Mouse (Mus musculus): ENCODE data around the gene Marcks. TPM values are rescaled to one million over a fixed set of nuclear protein-coding genes. Genes with fewer than 3 reads are reported as not detected.
"Not testable (repeated sequence)": the region's sequence is repeated elsewhere in the genome, so short reads cannot be mapped to it uniquely, and the experiment has no call there.

The Marcks gene
- total RNA-seq, 2 experiments from 2014 or later, result 5.1 to 10.1 TPM

DNA sequence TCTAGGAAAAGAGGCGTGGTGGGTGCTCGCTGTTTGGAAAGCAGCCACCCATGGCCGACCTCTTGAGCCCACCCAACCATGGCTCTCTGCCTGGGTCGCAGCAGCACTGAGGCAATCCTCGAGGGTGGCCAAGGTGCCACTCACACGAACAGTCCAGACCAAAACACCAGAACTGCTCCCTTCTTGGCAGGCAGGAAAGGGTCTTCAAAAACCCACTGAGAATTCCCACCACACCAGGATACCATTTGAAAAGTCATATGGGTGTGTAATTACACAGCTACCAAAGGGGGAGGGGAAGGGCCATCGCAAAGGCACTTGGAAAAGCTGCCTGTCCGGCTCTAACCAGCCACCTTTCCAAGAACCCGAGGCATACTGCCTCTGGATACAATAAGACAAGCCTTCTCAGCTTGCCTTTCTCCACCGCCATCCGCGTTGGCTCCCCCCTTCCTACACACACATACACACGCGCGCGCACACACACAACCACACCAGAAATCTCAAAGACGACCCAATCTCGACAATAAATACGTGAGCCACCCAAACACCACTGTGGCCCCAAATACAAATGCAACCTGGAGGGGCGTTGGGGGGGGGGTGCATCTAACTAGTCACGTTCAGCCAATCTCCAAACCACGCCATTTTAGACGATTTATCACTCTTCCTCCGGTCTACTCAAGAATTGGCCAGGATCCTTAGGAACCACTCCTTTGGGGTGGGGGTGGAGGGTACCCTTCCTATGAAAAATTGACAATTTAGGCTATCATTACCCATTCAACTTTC is 999 bp downstream of the Marcks start:
- ATAC-seq (replicated peaks; ENCODE audit: poor library complexity, severe bottlenecking), result no peak

DNA sequence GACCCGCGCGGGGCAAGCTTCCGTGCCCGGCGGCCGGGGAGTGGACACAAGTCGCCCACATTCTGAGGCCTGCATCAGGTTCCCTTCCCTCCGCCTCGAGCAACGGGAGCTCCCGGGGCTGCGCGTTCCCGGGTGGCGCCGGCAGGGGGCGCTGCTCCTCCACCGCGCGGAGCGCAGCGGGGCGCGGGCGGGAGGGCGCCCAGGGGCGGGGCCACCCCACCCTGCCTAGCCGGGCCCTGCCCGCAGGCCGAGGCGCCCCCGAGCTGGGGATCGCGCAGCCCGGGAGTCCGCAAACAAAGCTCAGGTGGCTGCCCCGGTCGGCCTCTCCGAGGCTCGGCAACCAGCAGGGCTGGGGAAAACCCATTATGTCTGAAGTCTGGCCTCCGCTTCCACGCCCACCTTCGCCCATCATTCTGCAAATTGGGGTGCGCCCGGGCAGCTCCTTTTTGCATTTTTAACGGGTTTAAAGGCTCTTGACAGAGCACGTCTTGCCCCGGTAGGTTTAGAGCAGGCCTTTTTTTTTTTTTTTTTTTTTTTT is 1.7 kb downstream of the Marcks start:
- ATAC-seq (replicated peaks; ENCODE audit: poor library complexity, severe bottlenecking), result peak; percentile 57

DNA sequence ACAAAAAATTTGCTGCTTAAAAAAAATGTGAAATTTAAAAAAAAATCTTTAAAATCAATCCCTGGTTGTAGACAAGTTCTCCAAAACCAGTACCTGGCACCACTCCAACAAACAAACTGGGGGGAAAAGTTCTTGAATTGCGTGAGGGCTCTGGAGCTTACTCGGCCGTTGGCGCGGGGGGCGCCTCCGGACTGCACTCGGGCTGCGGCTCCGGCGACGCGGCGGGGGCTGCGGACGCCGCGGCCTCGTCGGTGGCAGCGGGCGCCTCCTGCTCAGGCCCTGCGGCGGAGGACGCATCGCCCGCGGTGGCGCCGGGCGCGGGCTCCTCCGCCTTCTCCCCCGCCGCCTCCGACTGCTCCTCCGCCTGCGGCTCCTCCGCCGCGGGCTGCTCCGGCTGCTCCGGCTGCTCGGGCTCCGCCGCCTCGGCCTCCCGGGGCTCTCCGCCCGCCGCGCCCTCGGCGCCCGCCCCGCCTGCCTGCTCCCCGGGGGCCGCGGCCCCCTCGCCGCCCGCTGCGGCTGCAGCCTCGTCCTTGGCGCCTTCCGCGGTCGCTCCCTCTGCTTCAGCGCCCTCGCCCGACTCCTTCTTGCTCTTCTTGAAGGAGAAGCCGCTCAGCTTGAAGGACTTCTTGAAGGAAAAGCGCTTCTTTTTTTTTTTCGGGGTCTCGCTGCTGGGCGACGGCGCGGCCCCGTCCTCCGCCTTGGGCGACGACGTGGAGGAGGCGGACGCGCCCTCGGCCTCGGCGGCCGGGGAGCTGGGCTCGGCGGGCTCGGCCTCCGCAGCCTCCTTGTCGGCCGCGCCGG is 2.6 kb downstream of the Marcks start:
- ATAC-seq (replicated peaks; ENCODE audit: poor library complexity, severe bottlenecking), result peak; percentile 23

DNA sequence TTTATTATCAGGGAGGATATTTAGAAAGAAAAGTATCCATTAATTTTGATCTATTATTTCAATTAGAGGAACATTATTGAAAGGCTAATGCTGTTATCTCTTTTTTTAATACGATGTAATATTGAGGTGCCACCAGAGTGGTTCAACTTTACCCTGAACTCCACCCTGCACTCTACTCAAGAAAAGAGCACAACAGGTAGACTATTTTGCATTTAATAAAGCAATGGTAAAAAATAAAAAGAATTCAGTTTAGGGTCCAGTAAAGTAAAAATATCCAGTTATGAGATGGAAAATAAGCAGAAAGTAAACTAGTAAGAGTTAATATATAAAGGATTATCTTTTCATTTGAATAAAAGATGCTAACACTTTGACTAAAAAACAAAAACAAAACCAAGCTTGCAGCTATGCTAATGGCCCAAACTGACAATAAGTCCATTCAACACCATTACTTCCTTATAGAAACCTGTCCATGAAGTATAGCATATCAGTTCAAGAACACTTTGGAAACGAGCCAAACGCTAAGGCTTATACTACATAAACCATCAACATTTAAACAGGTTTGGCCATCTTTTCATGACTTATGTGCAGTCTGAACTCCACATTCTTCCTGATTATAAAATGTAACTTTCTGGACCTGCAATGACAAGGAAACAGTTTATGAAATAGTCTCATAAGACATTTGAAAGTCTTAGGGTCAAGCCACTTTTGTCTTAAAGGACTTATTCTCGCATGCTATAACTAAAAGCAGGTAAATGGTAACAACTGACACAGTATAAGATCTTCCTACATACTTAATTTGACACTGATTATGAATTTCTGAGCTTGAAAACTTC is 4.6 kb downstream of the Marcks start:
- ATAC-seq (replicated peaks; ENCODE audit: poor library complexity, severe bottlenecking), result no peak

DNA sequence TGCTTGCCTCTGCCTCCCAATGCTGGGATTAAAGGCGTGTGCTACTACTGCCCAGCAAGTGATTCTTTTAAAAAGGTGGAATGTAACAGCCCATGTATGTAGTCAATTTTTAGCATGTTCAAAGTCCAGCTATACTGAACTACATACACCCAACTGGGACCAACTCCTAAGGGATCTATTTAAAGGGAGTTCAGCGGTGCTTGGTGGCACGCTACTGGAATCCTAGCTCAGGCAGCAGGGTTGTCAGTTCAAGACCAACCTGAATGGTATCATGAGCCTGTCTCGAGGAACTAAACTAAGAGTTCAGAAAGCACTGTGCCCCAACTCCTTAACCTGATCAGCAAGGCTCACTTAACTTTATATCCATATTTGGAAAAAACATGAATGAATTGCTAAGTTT is 6.0 kb downstream of the Marcks start:
- ATAC-seq (replicated peaks; ENCODE audit: poor library complexity, severe bottlenecking), result no peak

DNA sequence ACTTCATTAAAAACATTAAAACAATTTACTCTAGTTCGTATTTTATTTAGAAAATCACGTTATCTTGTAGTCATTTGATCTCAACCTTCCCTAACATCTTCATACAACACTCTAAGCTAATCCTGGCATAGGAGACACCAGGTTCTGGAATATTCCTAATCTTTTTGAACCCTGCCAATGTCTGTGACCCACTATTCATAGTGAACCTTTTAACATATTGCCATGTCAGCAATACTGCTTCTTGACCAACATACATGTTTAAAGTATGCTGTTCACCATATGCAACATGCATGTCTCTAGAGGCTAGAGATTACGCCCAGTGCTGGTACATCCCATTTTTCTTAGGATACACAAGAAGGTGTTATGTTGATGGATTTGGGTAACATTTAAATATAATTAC is 9.1 kb downstream of the Marcks start:
- no peak for ATAC-seq (replicated peaks; ENCODE audit: poor library complexity, severe bottlenecking)

DNA sequence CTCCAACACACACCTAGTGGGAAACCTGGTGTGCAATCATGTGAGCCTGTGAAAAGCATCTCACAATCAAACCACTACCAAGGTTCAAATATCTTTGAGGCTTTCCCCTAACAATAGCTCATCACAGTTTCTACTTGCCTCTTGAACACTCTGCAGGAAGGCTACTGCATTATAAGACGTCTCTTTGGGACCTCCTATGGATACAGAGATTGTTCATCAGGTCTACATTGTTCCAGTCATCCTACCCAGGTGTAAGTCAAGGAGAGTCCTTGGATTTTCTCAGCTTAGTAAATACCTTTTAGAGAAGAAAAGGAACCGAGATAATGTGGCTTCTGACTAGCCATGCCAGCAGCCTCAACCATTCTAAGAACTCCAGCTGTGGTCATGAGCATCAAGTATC is 23.4 kb downstream of the Marcks start:
- no peak for ATAC-seq (replicated peaks; ENCODE audit: poor library complexity, severe bottlenecking)

DNA sequence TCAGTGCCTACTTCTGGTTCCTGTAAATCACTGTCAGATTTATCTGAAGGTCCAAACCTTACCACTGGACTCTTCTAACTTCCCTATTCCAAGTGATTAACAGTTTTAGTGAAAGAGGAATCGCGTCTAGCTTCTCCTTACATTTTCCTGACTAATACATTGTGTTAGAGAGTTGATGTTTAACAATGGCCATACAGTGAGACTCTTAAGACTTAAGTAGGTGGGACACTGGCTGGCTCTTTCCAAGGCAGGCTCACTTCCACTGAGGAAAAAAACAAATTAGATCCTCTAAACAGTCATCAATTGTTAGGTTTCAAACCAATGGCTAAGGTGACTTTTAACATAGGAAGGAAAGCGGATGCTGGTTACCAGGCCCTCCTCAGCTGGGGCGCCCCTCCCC is 25.9 kb downstream of the Marcks start:
- no peak; the same call in 1 of the 2 replicates for ATAC-seq (replicated peaks; ENCODE audit: poor library complexity, severe bottlenecking)

DNA sequence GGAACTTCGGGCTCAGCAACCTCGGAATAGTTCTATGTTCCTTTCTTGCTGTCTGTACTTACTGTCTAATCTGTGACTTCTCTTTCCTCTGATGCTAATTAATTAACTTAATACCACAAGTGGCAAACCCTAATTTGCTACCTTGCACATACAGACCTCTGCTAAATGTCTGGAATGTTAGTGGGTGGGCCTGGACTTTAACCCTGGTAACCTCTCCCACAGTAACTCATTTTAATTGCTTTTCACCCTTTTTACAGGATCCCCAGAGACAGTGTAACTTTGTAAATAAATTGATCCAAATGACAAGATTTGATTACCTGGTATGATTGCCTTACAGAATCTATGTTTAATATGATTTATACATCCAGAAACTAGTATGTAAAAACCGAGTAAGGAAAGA is 26.4 kb downstream of the Marcks start:
- ATAC-seq (replicated peaks; ENCODE audit: poor library complexity, severe bottlenecking), result no peak

DNA sequence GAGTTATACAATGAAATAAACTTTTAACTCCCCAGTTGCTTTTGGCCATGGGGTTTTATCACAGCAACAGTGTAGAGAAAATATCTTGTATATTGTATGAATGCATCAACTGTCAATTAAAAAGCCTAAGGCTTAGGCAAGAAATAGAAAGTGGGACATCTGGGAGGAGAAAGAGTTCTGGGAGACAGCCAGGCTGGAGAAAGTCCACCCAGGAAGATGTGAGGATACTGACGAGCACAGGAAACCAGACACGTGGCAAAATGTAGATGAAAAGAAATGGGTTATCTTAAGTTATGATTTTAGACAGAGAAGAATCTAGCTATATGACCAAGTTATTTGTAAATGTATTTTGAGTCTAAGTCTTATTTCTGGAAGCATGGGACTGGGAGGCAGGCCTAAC is 27.3 kb downstream of the Marcks start:
- no peak for ATAC-seq (replicated peaks; ENCODE audit: poor library complexity, severe bottlenecking)

DNA sequence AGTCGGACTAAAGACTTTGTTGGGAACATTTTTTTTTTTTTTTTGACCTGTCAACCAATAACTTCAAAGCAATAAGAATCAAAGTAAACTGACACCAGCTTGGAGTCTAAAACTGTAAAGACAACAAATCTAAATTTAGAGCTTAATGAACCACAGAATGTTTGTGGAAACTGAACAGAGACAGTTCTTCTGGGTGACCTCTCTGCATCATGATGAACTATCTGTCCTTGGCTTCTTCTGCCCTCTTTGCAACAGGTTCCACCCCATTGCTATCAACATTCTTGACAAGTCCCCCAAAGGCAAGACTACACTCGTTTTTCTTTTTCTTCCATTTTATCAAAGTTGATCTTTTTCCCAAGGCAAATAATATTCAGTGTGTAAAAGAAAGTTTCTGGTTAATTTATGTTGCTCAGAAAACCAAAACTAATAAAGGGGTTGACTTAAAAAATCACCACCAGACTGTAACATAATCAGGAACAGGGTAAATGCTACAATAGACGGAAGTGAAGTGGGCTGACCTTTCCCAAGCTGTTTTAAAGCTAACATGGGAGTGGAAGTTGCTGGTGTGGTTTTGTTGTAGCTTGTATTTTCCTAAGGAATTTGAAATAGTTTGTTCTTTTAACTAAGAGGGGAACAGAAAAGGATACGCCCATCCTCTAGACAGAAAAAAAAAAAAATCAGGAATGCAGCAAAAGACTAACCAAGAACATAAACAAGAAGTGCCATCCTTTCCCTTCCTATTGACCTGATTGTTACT is 31.7 kb downstream of the Marcks start:
- no peak for ATAC-seq (replicated peaks; ENCODE audit: poor library complexity, severe bottlenecking)

DNA sequence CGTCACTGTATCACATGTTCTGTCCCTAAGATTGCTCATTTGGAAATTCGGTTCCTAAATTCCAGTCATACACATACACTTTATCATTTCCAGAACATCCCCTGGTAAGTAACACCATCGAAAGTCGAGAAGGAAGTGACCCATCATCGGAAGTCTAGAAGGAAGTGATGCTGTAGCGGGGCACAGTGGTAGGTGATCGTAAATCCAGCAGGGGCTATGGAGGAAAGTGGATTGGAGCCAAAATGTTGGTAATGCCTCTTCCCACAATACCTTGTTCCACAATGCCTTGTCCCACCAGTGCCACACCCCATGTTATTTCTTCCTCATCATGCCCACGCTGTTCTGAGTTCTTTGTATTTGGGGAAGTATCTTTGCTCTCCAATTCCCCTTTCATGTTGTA is 32.4 kb downstream of the Marcks start:
- ATAC-seq (replicated peaks; ENCODE audit: poor library complexity, severe bottlenecking), result no peak

DNA sequence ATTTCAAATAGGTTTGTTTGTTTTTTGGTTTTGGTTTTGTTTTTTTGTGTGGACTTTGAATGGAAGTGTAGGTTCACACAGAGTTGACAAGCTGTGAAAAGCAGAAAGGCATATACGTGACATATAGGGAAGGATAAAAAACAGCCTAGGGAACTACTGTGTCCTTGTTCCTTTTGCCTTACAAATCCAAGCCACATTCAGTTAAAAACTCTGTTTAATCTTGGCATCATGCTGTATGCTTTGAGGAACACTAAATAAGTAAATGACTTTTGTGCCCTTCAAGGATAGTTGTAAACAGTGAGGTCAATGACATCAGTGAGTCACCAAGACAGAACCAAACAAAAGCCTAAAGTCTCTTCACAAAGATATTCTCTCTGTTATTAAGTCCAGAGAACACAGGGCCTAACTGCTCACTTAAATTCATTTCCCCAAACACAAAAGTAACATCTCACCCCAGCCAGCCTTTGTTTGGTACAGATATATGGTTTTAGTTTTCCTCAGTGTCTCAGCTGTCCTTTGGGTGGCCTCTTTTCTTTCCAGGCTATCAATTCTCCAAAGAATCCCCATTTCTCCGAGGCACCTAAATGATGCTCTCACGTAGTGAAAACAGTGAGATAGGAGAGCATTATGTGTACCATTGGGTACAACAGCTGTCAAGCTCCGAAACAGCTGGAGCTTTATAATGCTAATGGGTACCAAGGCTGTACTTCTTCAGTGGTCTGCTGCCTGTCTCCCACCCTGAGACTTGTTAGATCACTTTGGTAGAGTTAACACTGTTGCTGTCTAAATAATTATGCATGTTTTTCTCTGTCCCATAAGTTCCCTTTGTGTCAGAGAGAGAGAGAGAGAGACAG is 36.3 kb downstream of the Marcks start:
- no peak for ATAC-seq (replicated peaks; ENCODE audit: poor library complexity, severe bottlenecking)

DNA sequence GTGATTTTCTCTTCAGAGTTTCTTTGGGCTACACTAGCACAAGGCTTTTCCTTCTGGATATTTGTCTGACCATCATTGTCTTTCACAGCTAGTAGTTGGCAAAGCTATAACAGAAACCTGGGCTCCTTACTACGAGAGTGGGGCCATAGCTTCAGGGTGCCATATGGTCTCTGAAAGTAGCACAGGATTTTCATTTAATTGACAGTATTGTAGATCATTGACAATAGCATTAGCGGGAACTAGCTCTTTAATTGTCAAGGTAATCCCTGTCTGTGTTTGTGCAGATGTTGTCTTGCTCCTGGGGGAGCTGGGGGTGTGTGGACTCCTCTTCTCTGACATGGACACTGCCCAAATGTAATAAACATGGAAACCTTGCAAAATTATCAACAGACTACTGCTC is 37.0 kb downstream of the Marcks start:
- ATAC-seq (replicated peaks; ENCODE audit: poor library complexity, severe bottlenecking), result no peak

DNA sequence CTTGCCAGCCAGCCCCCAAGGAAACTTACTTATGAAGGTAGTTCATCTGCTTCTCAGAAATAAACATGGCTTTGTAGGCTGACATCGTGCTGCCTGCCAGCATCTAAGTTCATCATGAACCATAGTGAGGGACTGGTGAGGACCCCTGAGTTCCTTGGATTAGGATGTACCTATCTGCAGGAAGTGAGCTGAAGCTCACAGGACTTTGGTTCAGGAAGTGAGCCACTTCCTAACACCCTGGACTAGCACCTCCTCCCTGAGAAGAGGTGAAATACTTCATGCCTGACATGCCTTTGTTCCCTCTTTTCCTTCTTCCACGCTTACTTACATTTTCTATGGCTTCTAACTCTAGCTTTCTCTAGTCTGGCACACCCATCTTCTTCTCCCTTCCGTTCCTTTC is 42.2 kb downstream of the Marcks start:
- no peak for ATAC-seq (replicated peaks; ENCODE audit: poor library complexity, severe bottlenecking)

DNA sequence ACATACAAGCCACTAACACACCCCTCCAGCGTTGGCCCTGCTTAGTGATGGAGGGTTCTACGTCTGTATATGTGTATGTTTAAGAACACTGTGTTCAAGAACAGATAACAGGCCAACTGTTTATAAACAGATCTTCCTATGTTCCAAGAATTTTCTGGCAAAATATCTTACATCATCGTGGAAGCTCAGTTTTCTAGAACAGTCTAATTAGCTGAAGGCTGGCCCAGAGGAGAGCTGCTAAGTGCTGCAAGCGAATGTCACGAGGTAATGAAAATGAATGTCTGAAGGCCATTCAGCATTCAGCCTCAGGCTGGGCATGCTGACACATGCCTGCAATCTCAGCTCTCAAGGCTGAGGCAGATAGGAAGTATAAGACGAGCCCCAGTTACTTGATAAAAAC is 42.9 kb downstream of the Marcks start:
- no peak for ATAC-seq (replicated peaks; ENCODE audit: poor library complexity, severe bottlenecking)

DNA sequence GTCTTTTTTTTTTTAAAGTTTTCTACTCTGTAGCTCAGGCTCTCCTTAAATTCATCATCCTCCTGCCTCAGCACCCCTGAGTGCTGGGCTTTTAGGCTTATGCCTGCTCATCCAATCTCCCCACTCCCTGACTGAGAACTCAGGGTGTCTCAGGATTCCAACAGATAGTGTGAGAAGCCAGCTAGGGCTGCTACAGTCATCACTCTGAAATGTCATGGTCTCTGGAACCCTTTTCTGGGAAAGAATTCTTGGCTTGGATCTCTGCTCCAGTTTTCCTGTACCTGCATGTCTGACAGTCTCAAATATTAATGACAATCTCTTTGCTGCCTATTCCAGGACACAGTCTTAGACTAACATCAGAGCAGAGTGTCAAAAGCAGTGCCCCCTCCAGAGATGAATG is 45.4 kb downstream of the Marcks start:
- no peak for ATAC-seq (replicated peaks; ENCODE audit: poor library complexity, severe bottlenecking)

DNA sequence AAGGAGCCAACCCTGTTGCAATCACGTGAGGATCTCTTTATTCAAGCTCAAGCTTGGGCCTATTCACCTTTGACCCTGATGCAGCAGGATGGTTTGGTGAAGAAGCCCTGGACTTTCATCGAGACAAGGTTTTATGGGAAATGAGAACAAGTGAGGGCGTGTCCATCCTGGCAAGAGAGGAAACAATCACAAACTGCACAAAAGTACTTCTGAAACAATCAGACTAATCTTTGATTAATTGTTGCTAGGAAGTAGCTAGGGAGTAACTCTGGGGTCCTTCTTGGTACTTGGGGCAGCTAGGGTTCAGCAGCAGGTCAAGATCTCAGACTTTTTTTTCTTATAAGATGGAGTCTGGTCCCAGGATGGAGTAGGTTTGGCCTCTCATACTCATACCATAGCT is 48.3 kb downstream of the Marcks start:
- ATAC-seq (replicated peaks; ENCODE audit: poor library complexity, severe bottlenecking), result no peak

DNA sequence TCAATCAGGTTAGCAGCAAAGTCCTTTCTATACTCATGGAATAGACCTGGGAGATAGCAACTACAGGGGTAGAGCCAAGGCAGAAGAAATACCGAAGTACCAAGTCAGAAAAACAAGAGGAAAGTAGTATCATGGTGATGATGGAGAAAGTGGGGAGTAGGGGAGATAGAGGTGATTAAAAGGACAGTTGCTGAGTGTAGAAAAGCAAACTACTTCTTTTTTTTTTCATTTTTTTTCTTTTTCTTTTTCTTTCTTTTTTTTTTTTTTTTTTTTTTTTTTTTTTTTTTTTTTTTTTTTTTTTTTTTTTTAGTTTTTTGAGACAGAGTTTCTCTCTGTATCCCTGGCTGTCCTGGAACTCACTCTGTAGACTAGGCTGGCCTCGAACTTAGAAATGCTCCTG is 54.6 kb downstream of the Marcks start:
- ATAC-seq (replicated peaks; ENCODE audit: poor library complexity, severe bottlenecking), result not testable (repeated sequence)
